Mouse (Mus musculus) gastrocnemius, postnatal 4 days (tissue): ENCODE measurements at regions not wholly inside any gene's neighbourhood (a gene's known extent, or its start where the extent isn't known, plus 50 kb on each side); places are given as distances from the start of the nearest gene placed in this dataset.

ENCODE experiments used
- DNase-seq, 2 experiments: peaks; one replicate each; pipeline ENCODE4 v3.0.0; 2021 to 2022; ENCODE audit warnings: low spot score in 2 of 2, mixed read lengths in 2 of 2

GRCm38 (mm10) chr4:56489361-56489760 lies 250.5 kb upstream of the Gm26657 start:
- no peak for DNase-seq

GRCm38 (mm10) chr4:56483708-56484107 lies 256.2 kb upstream of the Gm26657 start:
- no peak for DNase-seq

DNA sequence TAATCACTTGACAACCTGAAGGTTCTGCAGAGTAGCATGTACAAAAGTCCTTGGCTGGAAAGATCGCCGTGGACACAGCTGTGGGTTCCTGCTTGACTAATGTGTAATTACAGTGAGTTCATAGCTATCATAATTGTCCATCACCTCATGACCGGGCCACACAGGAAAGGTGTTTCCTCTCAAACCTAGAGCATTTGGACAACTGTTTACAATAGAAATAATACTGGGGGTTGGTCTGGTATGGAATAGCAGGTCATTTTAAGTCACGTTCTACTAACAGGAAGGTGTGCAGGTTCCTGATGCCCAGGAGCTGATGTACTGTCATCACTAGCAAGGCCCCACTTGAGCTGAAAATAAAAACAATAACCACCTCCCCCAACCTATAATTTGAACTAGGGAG lies 283.1 kb upstream of the Gm26657 start:
- no peak for DNase-seq

DNA sequence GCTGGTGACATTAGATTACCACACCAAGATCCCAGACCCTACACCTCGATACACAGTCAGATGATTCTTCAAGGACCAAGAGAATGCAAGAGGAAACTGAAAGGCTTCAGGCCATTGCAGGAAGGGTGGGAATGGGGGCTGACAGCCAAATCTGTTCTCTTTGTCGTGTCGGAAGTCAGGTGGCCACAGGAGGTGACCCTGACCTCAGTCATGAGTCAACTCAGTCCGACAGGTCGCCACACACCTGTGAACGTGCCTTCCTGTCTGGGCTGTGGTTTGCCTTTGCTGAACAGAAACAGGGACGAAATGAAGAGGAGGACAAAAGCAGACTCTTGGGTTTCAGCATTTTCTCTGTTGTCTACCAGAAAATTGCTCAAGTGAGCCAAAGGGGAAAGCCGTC lies 318.3 kb upstream of the Gm26657 start:
- no peak for DNase-seq

DNA sequence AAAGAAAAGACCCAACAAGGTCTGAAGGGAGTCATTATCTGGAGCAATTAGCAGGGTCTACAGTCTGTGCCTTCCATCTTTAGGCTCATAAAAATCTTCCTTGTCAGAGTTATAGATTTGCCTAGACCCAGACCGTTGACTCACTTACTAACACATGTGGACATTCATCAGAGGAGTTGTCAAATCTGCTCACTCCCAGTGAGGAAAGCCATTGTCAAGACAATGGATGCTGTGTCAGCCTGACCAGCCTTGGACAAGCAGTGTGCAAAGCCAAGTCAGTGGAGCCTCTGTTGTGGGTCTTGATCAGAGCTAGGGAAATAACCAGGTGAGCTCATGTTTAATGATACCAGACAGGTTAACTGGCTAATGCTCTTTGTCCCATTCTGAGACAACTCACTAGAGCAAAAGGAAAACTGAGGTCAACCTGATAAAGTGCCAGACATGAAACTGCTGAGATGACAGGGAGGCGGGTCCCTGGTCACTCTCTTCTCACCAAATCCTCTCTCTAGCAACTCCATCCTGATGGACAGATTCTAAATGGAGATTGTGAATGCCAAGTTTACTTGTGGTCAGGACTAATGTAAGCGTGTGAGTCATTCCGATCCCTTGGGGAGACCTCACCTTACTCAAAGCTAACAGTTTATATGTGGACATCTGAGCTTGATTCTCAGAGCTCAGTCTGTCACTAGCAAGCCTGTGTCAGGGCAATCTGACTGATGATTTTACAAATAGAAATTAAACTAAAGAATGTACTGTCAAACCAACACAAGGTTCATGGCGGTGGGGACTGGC lies 320.6 kb upstream of the Gm26657 start:
- DNase-seq: no peak

- DNase-seq: no peak
Measured at GRCm38 (mm10) chr4:56411024-56411636, 328.7 kb upstream of the Gm26657 start.

GRCm38 (mm10) chr4:56393793-56394192 lies 346.1 kb upstream of the Gm26657 start:
- no peak for DNase-seq

GRCm38 (mm10) chr4:56387051-56387450 lies 352.8 kb upstream of the Gm26657 start:
- DNase-seq: no peak

DNA sequence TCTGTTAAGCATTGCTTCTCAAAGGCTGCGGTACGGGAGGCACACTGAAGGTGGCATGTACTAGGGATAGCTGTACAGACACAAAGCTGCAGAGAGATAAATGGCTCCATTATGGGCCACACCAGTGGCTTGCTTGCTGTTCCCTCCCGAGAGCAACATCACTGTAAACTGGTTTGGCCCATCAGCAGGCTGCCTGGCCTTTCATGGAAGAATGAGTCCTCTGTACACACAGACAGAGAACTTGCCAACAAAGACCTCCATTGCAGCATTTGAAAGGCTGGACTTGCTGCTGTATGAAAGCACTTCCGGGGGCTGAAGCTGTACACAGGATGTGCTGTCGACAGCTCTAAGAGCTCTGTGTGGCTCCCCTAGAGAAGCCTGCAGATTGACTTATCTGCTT lies 364.1 kb upstream of the Gm26657 start:
- DNase-seq: no peak

- DNase-seq: no peak
Measured at GRCm38 (mm10) chr4:56374466-56374865, 365.4 kb upstream of the Gm26657 start.

DNA sequence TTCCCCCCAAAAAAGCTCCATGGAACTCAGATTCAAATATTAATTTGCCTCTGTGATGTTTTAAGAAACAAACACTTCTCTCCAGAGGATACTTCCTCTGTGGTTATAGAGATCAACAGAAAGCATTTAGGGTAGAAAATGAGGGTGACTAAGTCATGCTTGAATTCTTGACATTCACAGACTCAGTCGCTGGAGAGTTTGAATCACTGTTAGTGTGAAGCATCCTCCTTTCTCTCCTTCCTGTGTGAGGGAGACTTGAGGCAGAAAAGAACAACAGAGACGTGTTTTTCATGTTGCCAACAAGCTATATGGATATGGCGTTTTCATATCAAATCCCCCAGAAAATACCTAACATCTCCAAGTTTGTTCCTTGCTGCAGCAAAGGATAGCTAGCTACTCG lies 366.1 kb upstream of the Gm26657 start:
- DNase-seq: no peak

GRCm38 (mm10) chr4:56373167-56373566 lies 366.7 kb upstream of the Gm26657 start:
- no peak for DNase-seq

DNA sequence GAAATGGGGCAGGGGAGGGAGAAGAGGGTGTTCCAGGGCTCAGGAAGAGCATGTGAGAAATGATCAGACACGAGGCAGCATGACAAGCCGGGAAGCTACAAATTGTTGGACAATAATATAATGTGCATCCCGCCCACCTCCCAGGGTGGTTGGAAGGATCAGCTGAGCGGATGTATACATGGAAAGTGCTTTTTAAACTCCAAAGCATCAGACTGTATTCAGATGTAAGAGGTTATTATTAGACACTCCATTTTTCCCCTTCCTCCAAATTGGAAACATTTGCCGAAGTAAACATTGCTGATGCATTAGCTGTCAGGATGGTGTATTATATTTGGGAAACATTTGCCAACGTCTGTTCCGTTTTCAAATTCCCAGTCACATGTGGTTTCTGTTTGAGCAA lies 367.2 kb upstream of the Gm26657 start:
- no peak for DNase-seq

DNA sequence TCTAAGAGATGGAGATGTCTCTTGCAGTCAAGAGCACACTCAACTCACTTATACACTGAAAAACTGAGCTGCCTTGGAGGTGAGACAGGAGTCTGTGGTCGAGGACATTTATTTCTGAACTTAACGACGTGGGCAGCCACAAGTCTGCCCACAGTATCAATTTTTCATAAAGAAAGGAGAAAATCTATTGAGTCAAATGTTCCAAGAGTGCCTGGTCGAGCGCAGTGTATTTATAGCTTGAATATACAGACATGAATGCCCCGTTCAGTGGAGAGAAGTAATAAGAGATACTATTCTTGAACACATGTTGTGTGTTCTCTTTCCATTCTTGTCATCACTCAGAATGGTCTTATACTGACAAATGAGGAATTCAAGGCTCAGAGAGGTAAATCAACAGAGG lies 375.3 kb upstream of the Gm26657 start:
- DNase-seq: no peak

- DNase-seq: no peak
Measured at GRCm38 (mm10) chr4:56362121-56362520, 377.7 kb upstream of the Gm26657 start.

DNA sequence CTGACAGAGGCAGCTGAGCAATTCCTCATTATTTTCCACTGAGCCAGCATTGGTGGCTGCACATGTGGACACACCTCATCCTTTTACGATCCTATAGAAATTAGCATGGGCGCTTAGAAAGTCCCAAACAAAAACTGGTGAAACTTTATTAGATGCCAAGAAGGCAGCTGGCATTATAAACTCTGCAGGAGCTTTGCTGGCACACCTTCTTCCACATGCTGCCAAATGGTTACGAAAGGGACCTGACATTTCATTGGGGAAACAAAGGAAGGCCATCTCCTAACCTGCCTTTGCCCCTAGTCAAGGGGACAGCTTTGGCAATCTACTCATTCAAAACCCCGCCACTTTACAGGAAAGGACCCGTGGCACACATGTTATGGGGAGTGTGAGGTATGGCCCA lies 390.7 kb upstream of the Gm26657 start:
- no peak for DNase-seq

GRCm38 (mm10) chr4:56325156-56325555 lies 414.7 kb upstream of the Gm26657 start:
- no peak for DNase-seq

DNA sequence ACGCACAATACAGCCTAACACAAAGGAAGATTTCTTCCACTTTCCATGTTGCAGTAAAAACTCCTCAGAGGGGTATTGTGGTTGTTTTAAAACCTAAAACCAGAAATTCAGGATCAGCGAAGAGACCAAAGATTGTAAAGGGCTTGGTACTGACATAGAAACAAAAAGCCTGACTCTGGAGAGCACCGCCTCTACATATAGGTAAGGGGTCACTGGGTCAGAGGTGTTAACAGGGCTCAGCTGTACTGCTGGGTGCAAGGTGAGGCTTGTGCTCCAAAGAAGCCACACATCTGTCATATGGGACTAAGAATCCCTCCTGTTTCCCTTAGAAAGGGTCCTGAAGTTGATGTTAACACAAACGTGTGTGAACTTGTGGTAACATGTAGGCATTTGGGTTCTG lies 420.7 kb upstream of the Gm26657 start:
- DNase-seq: no peak

GRCm38 (mm10) chr4:56305664-56306330 lies 434.1 kb upstream of the Gm26657 start:
- no peak for DNase-seq

DNA sequence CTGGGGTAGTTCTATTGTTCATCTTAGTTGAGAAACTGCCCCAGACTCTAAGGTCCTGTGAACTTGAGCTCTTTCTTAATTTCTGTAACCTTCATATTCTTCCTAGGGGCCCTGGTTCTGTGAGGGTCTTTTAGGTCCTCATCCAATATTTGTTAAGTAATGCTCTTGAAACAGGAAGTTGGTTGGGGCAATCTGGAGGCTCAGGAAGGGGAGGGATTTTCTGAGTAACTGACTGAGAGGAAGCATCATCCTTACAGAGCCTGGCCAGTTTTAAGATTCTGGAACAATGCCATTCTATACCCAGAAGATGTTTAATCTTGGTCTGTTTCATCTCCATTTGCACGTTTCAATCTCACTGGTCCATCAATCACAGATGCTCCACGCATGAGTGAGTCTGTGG lies 435.6 kb upstream of the Gm26657 start:
- DNase-seq: no peak

- DNase-seq: no peak
Measured at GRCm38 (mm10) chr4:56287980-56288379, 451.9 kb upstream of the Gm26657 start.

DNA sequence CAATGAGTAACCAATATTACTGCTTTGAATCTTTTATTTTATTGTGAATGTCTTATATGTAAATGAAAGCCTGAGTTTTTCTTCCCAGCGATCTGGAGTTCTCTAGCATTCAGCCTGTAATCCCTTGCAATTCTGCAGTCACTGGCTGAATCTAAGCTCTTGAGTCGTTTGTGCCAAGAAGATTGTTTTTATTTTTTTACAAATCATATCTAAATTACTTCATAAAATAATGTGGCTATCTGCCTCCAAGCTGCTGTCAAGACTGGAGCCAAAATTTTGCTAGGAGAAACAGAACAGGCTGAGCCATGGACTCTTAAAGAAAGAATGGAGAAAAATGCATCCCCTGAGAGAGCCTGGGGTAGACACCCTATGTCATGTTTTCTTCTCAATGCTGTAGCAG lies 455.4 kb upstream of the Gm26657 start:
- no peak for DNase-seq

DNA sequence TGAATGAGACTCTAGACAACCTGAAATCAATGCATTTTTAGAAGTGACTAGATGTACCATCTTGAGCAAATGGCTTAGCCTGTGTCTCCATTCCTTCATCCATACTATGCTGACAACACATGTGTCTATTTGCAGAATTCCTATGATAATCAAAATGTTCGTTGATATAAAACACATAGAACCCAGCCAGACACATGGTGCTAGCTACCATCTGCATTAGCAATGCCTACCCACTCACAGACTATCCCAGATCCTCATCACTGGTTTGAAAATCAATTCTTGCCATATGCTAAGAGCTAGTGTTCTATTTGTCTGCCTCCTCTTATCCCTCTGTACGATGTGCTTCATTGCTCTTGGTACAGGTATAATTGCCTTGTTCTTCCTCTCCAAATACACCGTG lies 464.0 kb upstream of the Gm26657 start:
- DNase-seq: no peak
